Mouse (Mus musculus) liver, embryonic 14.5 days (tissue): Measurements from ENCODE around the gene Gsg1l2. TPM values are rescaled to one million over a fixed set of nuclear protein-coding genes. Genes with fewer than 3 reads are reported as not detected.

Experiments used
- ATAC-seq: fragments of 200-750 bp; cut with Nextera tagmentation; 2 replicates; pipeline ENCODE4 v1.8.0; 2017; ENCODE audit warnings: moderate number of reproducible peaks, mild to moderate bottlenecking, moderate library complexity; ENCODE audit not compliant: insufficient read depth
- DNase-seq, 3 experiments: peaks; one replicate each; pipeline ENCODE4 v3.0.0-alpha.2; 2012 to 2013; ENCODE audit warnings: low read depth in 3 of 3, low spot score in 3 of 3
- H3K27ac ChIP-seq: fragments of 300-500 bp; sonication (generic); 2 replicates; pipeline ENCODE4 v1.5.1; 2014; ENCODE audit warnings: moderate library complexity, mild to moderate bottlenecking, control low read depth, inconsistent platforms
- H3K27me3 ChIP-seq: fragments of 300-500 bp; sonication (generic); 2 replicates; pipeline ENCODE4 v1.6.1; 2014; ENCODE audit warnings: mild to moderate bottlenecking, low read length, moderate library complexity; ENCODE audit not compliant: control insufficient read depth, insufficient read depth
- H3K36me3 ChIP-seq: fragments of 300-500 bp; sonication (generic); replicated peaks from 2 replicates; pipeline ENCODE4 v1.6.1; 2014; ENCODE audit warnings: low read depth; ENCODE audit not compliant: control insufficient read depth, insufficient read depth
- H3K4me1 ChIP-seq, 2 experiments: fragments of 200-500 bp in 1 of 2; fragments of 300-500 bp in 1 of 2; sonication (generic) in 1 of 2; replicated peaks; 2 replicates each; pipeline ENCODE4 v1.6.1; 2012 to 2014; ENCODE audit warnings: antibody characterized with exemption in 1 of 2, inconsistent platforms in 1 of 2, low read length in 1 of 2; ENCODE audit not compliant: control insufficient read depth in 2 of 2, insufficient read depth in 2 of 2
- H3K4me2 ChIP-seq: fragments of 300-500 bp; sonication (generic); 2 replicates; pipeline ENCODE4 v1.6.1; 2014; ENCODE audit warnings: low read depth, mild to moderate bottlenecking, control low read depth, moderate library complexity
- H3K4me3 ChIP-seq, 2 experiments: fragments of 200-500 bp in 1 of 2; fragments of 300-500 bp in 1 of 2; sonication (generic) in 1 of 2; 2 replicates each; pipeline ENCODE4 v1.5.1; 2012 to 2014; ENCODE audit warnings: low read depth in 2 of 2, low read length in 2 of 2, mild to moderate bottlenecking in 2 of 2, control low read depth in 1 of 2, inconsistent platforms in 1 of 2, moderate library complexity in 1 of 2; ENCODE audit not compliant: insufficient read depth in 1 of 2
- H3K9ac ChIP-seq: fragments of 300-500 bp; sonication (generic); replicated peaks from 2 replicates; pipeline ENCODE4 v1.6.1; 2014; ENCODE audit warnings: mild to moderate bottlenecking, control low read depth, moderate library complexity
- H3K9me3 ChIP-seq: fragments of 300-500 bp; sonication (generic); 2 replicates; pipeline ENCODE4 v1.6.1; 2016; ENCODE audit warnings: low read length, mixed read lengths; ENCODE audit not compliant: control insufficient read depth
- CTCF ChIP-seq: IDR thresholded peaks from 2 replicates; pipeline ENCODE4 v1.5.1; 2016; ENCODE audit warnings: antibody characterized with exemption, low read depth, control low read depth
- EP300 ChIP-seq: IDR thresholded peaks from 2 replicates; pipeline ENCODE4 v1.6.1; 2016; ENCODE audit warnings: antibody characterized with exemption, low read depth
- WGBS: fragments of 180-500 bp; shearing (Covaris S2); extraction: QIAGEN DNeasy Blood & Tissue Kit; methylation state at CpG from one replicate; pipeline ENCODE4 v1.1.7; 2014; ENCODE audit not compliant: insufficient replicate concordance; 5-methylcytosine and 5-hydroxymethylcytosine counted together
- polyA plus RNA-seq, 2 experiments: library from polyadenylated mRNA; depleted of rRNA in 1 of 2; stranded (reverse) in 1 of 2; unstranded in 1 of 2; fragments of >200 nt; fragmentation: Nextera tagmentation in 1 of 2; extraction: Ambion mirVana in 1 of 2; gene quantifications; 2 replicates each; pipeline versions ENCODE4 v1.2.1 to v1.2.3; 2012 to 2014

Gsg1l2 gene
- polyA plus RNA-seq, 2 experiments: not detected

- WGBS: 46% methylated on average over 3 of the region's 3 CpGs
- no peak for ATAC-seq
These were observed 39.8 kb upstream of the Gsg1l2 start for GRCm38 (mm10) chr11:67734597-67734996.

GRCm38 (mm10) chr11:67738345-67738744 lies 36.1 kb upstream of the Gsg1l2 start:
- Histone ChIP-seq H3K9ac (no peak overlapping the region), H3K4me1 (no peaks in the 10 kb centered on the region), H3K27me3 (no peaks in the 10 kb centered on the region), H3K36me3 (no peaks in the 10 kb centered on the region), H3K4me3 (no peak overlapping the region), H3K27ac (no peak overlapping the region), H3K4me2 (no peak overlapping the region), H3K9me3 (no peaks in the 10 kb centered on the region)
- WGBS: 55% methylated on average over 6 of the region's 6 CpGs
- TF ChIP-seq CTCF: no peak
- TF ChIP-seq EP300: no peak
- DNase-seq: no peak
- no peak for ATAC-seq

More at GRCm38 (mm10) chr11:67734597-67734996, 39.8 kb upstream of the Gsg1l2 start:
- Histone ChIP-seq H3K27ac (no peak overlapping the region), H3K9me3 (no peaks in the 10 kb centered on the region), H3K4me1 (no peaks in the 10 kb centered on the region), H3K9ac (no peak overlapping the region), H3K4me3 (no peak overlapping the region), H3K27me3 (no peaks in the 10 kb centered on the region), H3K36me3 (no peaks in the 10 kb centered on the region), H3K4me2 (no peak overlapping the region)
- TF ChIP-seq EP300: no peak
- no peak for TF ChIP-seq CTCF
- no peak for DNase-seq

GRCm38 (mm10) chr11:67738846-67739490 lies 35.4 kb upstream of the Gsg1l2 start:
- no peaks in the 10 kb centered on the region for H3K36me3 ChIP-seq
- no peak overlapping the region for H3K27ac ChIP-seq
- H3K9ac ChIP-seq: no peak overlapping the region
- no peaks in the 10 kb centered on the region for H3K27me3 ChIP-seq
- no peak overlapping the region for H3K4me2 ChIP-seq
- TF ChIP-seq EP300 (no peak), CTCF (no peak)
- no peaks in the 10 kb centered on the region for H3K9me3 ChIP-seq
- no peaks in the 10 kb centered on the region for H3K4me1 ChIP-seq
- no peak overlapping the region for H3K4me3 ChIP-seq
- no peak for DNase-seq
- ATAC-seq: no peak
- 61% methylated on average over 5 of the region's 5 CpGs for WGBS

- TF ChIP-seq CTCF: no peak
- TF ChIP-seq EP300: no peak
- ATAC-seq (no peak), DNase-seq (no peak)
- Histone ChIP-seq H3K4me1 (no peaks in the 10 kb centered on the region), H3K27me3 (no peaks in the 10 kb centered on the region), H3K9me3 (no peaks in the 10 kb centered on the region), H3K27ac (no peak overlapping the region), H3K4me3 (no peak overlapping the region), H3K36me3 (no peaks in the 10 kb centered on the region), H3K4me2 (no peak overlapping the region), H3K9ac (no peak overlapping the region)
These were observed 32.8 kb upstream of the Gsg1l2 start for GRCm38 (mm10) chr11:67741569-67741968.

GRCm38 (mm10) chr11:67756287-67756686 lies 18.1 kb upstream of the Gsg1l2 start:
- WGBS: 77% methylated on average over 1 of the region's 1 CpGs
- no peaks in the 10 kb centered on the region for H3K36me3 ChIP-seq
- H3K4me3 ChIP-seq: no peak overlapping the region
- no peak overlapping the region for H3K9ac ChIP-seq
- H3K4me2 ChIP-seq: no peak overlapping the region
- no peak for DNase-seq
- no peak for TF ChIP-seq CTCF
- no peak for TF ChIP-seq EP300
- H3K27ac ChIP-seq: no peak overlapping the region
- no peaks in the 10 kb centered on the region for H3K9me3 ChIP-seq
- H3K4me1 ChIP-seq: no peaks in the 10 kb centered on the region
- no peaks in the 10 kb centered on the region for H3K27me3 ChIP-seq
- ATAC-seq: no peak
